Comparison of ENCODE assay signal across 8 mouse cellular contexts in genomic region chr2:173340044-173340601, GRCm38 (mm10).
DNase-seq lines count a peak whose midpoint lies in the region; ATAC-seq and TF ChIP-seq lines count a peak whose summit lies in the region.

No protein-coding gene starts in this region.

- peak overlapping the region; percentile 35 for H3K4me2 ChIP-seq in hindbrain, embryonic 14.5 days (replicated peaks)

- 3% methylated on average over 26 of the region's 26 CpGs for WGBS in hindbrain, embryonic 14.5 days

- H3K4me3 ChIP-seq in testis, adult 2 months (ENCODE audit: control insufficient read depth, low read depth, low read length) = peak overlapping the region; percentile 79
- H3K4me3 ChIP-seq in hindbrain, embryonic 14.5 days (replicated peaks; ENCODE audit: low read length) = no peak overlapping the region

- DNase-seq in cerebellum, adult 9-11 months = peak; percentile 18
- DNase-seq in cerebellum, adult 11-12 months = no peak
- no peak for DNase-seq in testis, postnatal 14 days (ENCODE audit: low spot score)
- peak; percentile 73 for DNase-seq in hindbrain, embryonic 14.5 days (ENCODE audit: low spot score)
- peak; percentile 46 to 85 for DNase-seq in lung, postnatal 4 days
- peak; percentile 57 for DNase-seq in testis, postnatal 10 days (ENCODE audit: low spot score)
- no peak for DNase-seq in T-cell, adult 2 months (ENCODE audit: low spot score)

- no peaks in the 10 kb centered on the region for H3K27me3 ChIP-seq in testis, adult 2 months (ENCODE audit: control insufficient read depth, insufficient read depth, low read length)
- 0 out of 2 replicates have a peak, but pooled peaks cover 6% of the 10 kb centered on the region for H3K27me3 ChIP-seq in hindbrain, embryonic 14.5 days (ENCODE audit: control insufficient read depth, insufficient read depth, low read length)

- TF ChIP-seq POLR2A in testis, adult 2 months (IDR thresholded peaks at IDR 0.05; ENCODE audit: control insufficient read depth, low read depth, low read length) = no peak

- H3K9me3 ChIP-seq in hindbrain, embryonic 14.5 days (ENCODE audit: control insufficient read depth, low read length) = no peaks in the 10 kb centered on the region

- no peak overlapping the region for H3K9ac ChIP-seq in hindbrain, embryonic 14.5 days

- peaks cover 17% of the 10 kb centered on the region for H3K4me1 ChIP-seq in testis, adult 2 months (ENCODE audit: control insufficient read depth, insufficient read depth, low read length)
- H3K4me1 ChIP-seq in hindbrain, embryonic 14.5 days (replicated peaks; ENCODE audit: control insufficient read depth, insufficient read depth, low read length) = peaks cover 52% of the 10 kb centered on the region

- H3K27ac ChIP-seq in testis, adult 2 months (ENCODE audit: control insufficient read depth, insufficient read depth, low read depth, low read length) = no peak overlapping the region
- H3K27ac ChIP-seq in hindbrain, embryonic 14.5 days = peak overlapping the region; percentile 72

- peak; percentile 77 for ATAC-seq in hindbrain, embryonic 14.5 days (ENCODE audit: low FRiP score)

- TF ChIP-seq CTCF in testis, adult 2 months (IDR thresholded peaks at IDR 0.05; ENCODE audit: control insufficient read depth, insufficient read depth, insufficient replicate concordance, low read depth, low read length) = no peak

- no peaks in the 10 kb centered on the region for H3K36me3 ChIP-seq in testis, adult 2 months (ENCODE audit: control insufficient read depth, insufficient read depth, low read length)
- H3K36me3 ChIP-seq in hindbrain, embryonic 14.5 days (replicated peaks; ENCODE audit: control insufficient read depth, insufficient read depth) = no peaks in the 10 kb centered on the region

Comparison
In these comparisons a context has a peak if more than half of its experiments do, and no peak if none do; other contexts are left out.
1. DNase-seq: peak in cerebellum, adult 9-11 months (single experiment), hindbrain, embryonic 14.5 days (single experiment), lung, postnatal 4 days (2 of 2) and testis, postnatal 10 days (single experiment); none in cerebellum, adult 11-12 months (single experiment), testis, postnatal 14 days (single experiment) and T-cell, adult 2 months (single experiment).